Mouse (Mus musculus): Measurements from ENCODE around the gene Ece2. TPM values are rescaled to one million over a fixed set of nuclear protein-coding genes. Genes with fewer than 3 reads are reported as not detected.

The Ece2 gene
- polyA plus RNA-seq (2014; fragmentation: Nextera tagmentation; extraction: Ambion mirVana): 3.0 and 3.4 TPM in 2 replicates

- Histone ChIP-seq H3K4me1 (ENCODE audit: control insufficient read depth, insufficient read depth, low read length) (no peaks in the 10 kb centered on the region), H3K36me3 (ENCODE audit: control insufficient read depth, insufficient read depth, low read length) (no peaks in the 10 kb centered on the region), H3K27ac (replicated peaks; ENCODE audit: low read depth, low read length) (no peak within 1 kb of the TSS), H3K9me3 (ENCODE audit: control insufficient read depth, low read length) (no peaks in the 10 kb centered on the region), H3K4me2 (ENCODE audit: low read depth, severe bottlenecking) (peak within 1 kb of the TSS; percentile 89), H3K27me3 (ENCODE audit: control insufficient read depth, insufficient read depth, low read length) (no peaks in the 10 kb centered on the region), H3K9ac (ENCODE audit: low read length) (peak within 1 kb of the TSS; percentile 73), H3K4me3 (ENCODE audit: low read depth, low read length) (peak within 1 kb of the TSS; percentile 46)
- DNase-seq (ENCODE audit: low spot score) (peak; percentile 48), ATAC-seq (ENCODE audit: insufficient number of reproducible peaks, low FRiP score, low TSS enrichment, low read depth) (0 out of 2 replicates have a peak, but pooled peaks have one; percentile 44)
- WGBS: 7% methylated on average over 54 of the region's 54 CpGs
Measured at GRCm38 (mm10) chr16:20629731-20630634, at the start of gene Ece2. Ece2 (plus strand) TSS chr16:20629828.

GRCm38 (mm10) chr16:20589366-20589938, 40.2 kb upstream of the Ece2 start, which contains the start of gene Vwa5b2:
Vwa5b2 (plus strand) TSS chr16:20589471.
- DNase-seq (ENCODE audit: low spot score) (peak; percentile 48), ATAC-seq (ENCODE audit: insufficient number of reproducible peaks, low FRiP score, low TSS enrichment, low read depth) (peak; percentile 54; the same call in 1 of the 2 replicates)
- peak within 1 kb of the TSS; percentile 56 for H3K9ac ChIP-seq (ENCODE audit: low read length)
- H3K4me2 ChIP-seq (ENCODE audit: low read depth, severe bottlenecking): peak within 1 kb of the TSS; percentile 85
- no peaks in the 10 kb centered on the region for H3K9me3 ChIP-seq (ENCODE audit: control insufficient read depth, low read length)
- H3K27me3 ChIP-seq (ENCODE audit: control insufficient read depth, insufficient read depth, low read length): peaks cover 44% of the 10 kb centered on the region
- peak within 1 kb of the TSS; percentile 46 for H3K4me3 ChIP-seq (ENCODE audit: low read depth, low read length)
- H3K36me3 ChIP-seq (ENCODE audit: control insufficient read depth, insufficient read depth, low read length): no peaks in the 10 kb centered on the region
- WGBS: under 1% methylated on average over 24 of the region's 24 CpGs
- H3K4me1 ChIP-seq (ENCODE audit: control insufficient read depth, insufficient read depth, low read length): peaks cover 17% of the 10 kb centered on the region
- no peak within 1 kb of the TSS for H3K27ac ChIP-seq (replicated peaks; ENCODE audit: low read depth, low read length)

- WGBS: under 1% methylated on average over 39 of the region's 39 CpGs
Measured at GRCm38 (mm10) chr16:20589939-20590679, 39.5 kb upstream of the Ece2 start.

GRCm38 (mm10) chr16:20590680-20591038, 39.0 kb upstream of the Ece2 start:
- ATAC-seq (ENCODE audit: insufficient number of reproducible peaks, low FRiP score, low TSS enrichment, low read depth) (no peak), DNase-seq (ENCODE audit: low spot score) (peak; percentile 30)
- Histone ChIP-seq H3K4me2 (ENCODE audit: low read depth, severe bottlenecking) (peak overlapping the region; percentile 85), H3K9me3 (ENCODE audit: control insufficient read depth, low read length) (no peaks in the 10 kb centered on the region), H3K9ac (ENCODE audit: low read length) (no peak overlapping the region; the same call in 1 of the 2 replicates), H3K4me3 (ENCODE audit: low read depth, low read length) (peak overlapping the region; percentile 46), H3K4me1 (ENCODE audit: control insufficient read depth, insufficient read depth, low read length) (peaks cover 17% of the 10 kb centered on the region), H3K27me3 (ENCODE audit: control insufficient read depth, insufficient read depth, low read length) (peaks cover 44% of the 10 kb centered on the region), H3K27ac (replicated peaks; ENCODE audit: low read depth, low read length) (no peak overlapping the region), H3K36me3 (ENCODE audit: control insufficient read depth, insufficient read depth, low read length) (no peaks in the 10 kb centered on the region)
- 3% methylated on average over 16 of the region's 17 CpGs for WGBS

More at GRCm38 (mm10) chr16:20589939-20590679, 39.5 kb upstream of the Ece2 start:
- Histone ChIP-seq H3K9ac (ENCODE audit: low read length) (peak overlapping the region; percentile 56), H3K4me3 (ENCODE audit: low read depth, low read length) (peak overlapping the region; percentile 46), H3K4me1 (ENCODE audit: control insufficient read depth, insufficient read depth, low read length) (peaks cover 17% of the 10 kb centered on the region), H3K27ac (replicated peaks; ENCODE audit: low read depth, low read length) (no peak overlapping the region), H3K27me3 (ENCODE audit: control insufficient read depth, insufficient read depth, low read length) (peaks cover 44% of the 10 kb centered on the region), H3K9me3 (ENCODE audit: control insufficient read depth, low read length) (no peaks in the 10 kb centered on the region), H3K36me3 (ENCODE audit: control insufficient read depth, insufficient read depth, low read length) (no peaks in the 10 kb centered on the region), H3K4me2 (ENCODE audit: low read depth, severe bottlenecking) (peak overlapping the region; percentile 85)
- DNase-seq (ENCODE audit: low spot score) (peak; percentile 71), ATAC-seq (ENCODE audit: insufficient number of reproducible peaks, low FRiP score, low TSS enrichment, low read depth) (peak; percentile 77)

- no peak overlapping the region for H3K27ac ChIP-seq (replicated peaks; ENCODE audit: low read depth, low read length)
- no peak overlapping the region for H3K9ac ChIP-seq (ENCODE audit: low read length)
- peaks cover 44% of the 10 kb centered on the region for H3K27me3 ChIP-seq (ENCODE audit: control insufficient read depth, insufficient read depth, low read length)
- no peak for ATAC-seq (ENCODE audit: insufficient number of reproducible peaks, low FRiP score, low TSS enrichment, low read depth)
- DNase-seq (ENCODE audit: low spot score): peak; percentile 37
- H3K4me1 ChIP-seq (ENCODE audit: control insufficient read depth, insufficient read depth, low read length): peaks cover 17% of the 10 kb centered on the region
- no peaks in the 10 kb centered on the region for H3K36me3 ChIP-seq (ENCODE audit: control insufficient read depth, insufficient read depth, low read length)
- peak overlapping the region; percentile 17 for H3K4me2 ChIP-seq (ENCODE audit: low read depth, severe bottlenecking)
- no peaks in the 10 kb centered on the region for H3K9me3 ChIP-seq (ENCODE audit: control insufficient read depth, low read length)
- WGBS: 3% methylated on average over 48 of the region's 48 CpGs
- peak overlapping the region; percentile 10; the same call in 1 of the 2 replicates for H3K4me3 ChIP-seq (ENCODE audit: low read depth, low read length)
Measured at GRCm38 (mm10) chr16:20591076-20591705, 38.4 kb upstream of the Ece2 start.

GRCm38 (mm10) chr16:20595060-20595673, 34.5 kb upstream of the Ece2 start:
- Histone ChIP-seq H3K27me3 (ENCODE audit: control insufficient read depth, insufficient read depth, low read length) (peaks cover 28% of the 10 kb centered on the region), H3K4me1 (ENCODE audit: control insufficient read depth, insufficient read depth, low read length) (peaks cover 13% of the 10 kb centered on the region; the same call in 1 of the 2 replicates), H3K9ac (ENCODE audit: low read length) (no peak overlapping the region), H3K36me3 (ENCODE audit: control insufficient read depth, insufficient read depth, low read length) (no peaks in the 10 kb centered on the region), H3K9me3 (ENCODE audit: control insufficient read depth, low read length) (no peaks in the 10 kb centered on the region), H3K27ac (replicated peaks; ENCODE audit: low read depth, low read length) (no peak overlapping the region), H3K4me2 (ENCODE audit: low read depth, severe bottlenecking) (no peak overlapping the region), H3K4me3 (ENCODE audit: low read depth, low read length) (no peak overlapping the region)
- ATAC-seq (ENCODE audit: insufficient number of reproducible peaks, low FRiP score, low TSS enrichment, low read depth) (no peak), DNase-seq (ENCODE audit: low spot score) (no peak)
- 88% methylated on average over 7 of the region's 7 CpGs for WGBS

- H3K36me3 ChIP-seq (ENCODE audit: control insufficient read depth, insufficient read depth, low read length): no peaks in the 10 kb centered on the region
- no peak overlapping the region for H3K4me3 ChIP-seq (ENCODE audit: low read depth, low read length)
- no peak overlapping the region for H3K4me2 ChIP-seq (ENCODE audit: low read depth, severe bottlenecking)
- DNase-seq (ENCODE audit: low spot score) (no peak), ATAC-seq (ENCODE audit: insufficient number of reproducible peaks, low FRiP score, low TSS enrichment, low read depth) (no peak)
- 81% methylated on average over 4 of the region's 4 CpGs for WGBS
- H3K9me3 ChIP-seq (ENCODE audit: control insufficient read depth, low read length): no peaks in the 10 kb centered on the region
- H3K27me3 ChIP-seq (ENCODE audit: control insufficient read depth, insufficient read depth, low read length): peaks cover 22% of the 10 kb centered on the region
- no peak overlapping the region for H3K9ac ChIP-seq (ENCODE audit: low read length)
- peaks cover 7% of the 10 kb centered on the region; the same call in 1 of the 2 replicates for H3K4me1 ChIP-seq (ENCODE audit: control insufficient read depth, insufficient read depth, low read length)
- H3K27ac ChIP-seq (replicated peaks; ENCODE audit: low read depth, low read length): no peak overlapping the region
Measured at GRCm38 (mm10) chr16:20595737-20596136, 33.9 kb upstream of the Ece2 start.

All from limb, embryonic 11.5 days (tissue).